Mouse (Mus musculus): Measurements from ENCODE around the gene Thrb.

Thrb gene

GRCm38 (mm10) chr14:17781921-17782320 lies 121.9 kb downstream of the Thrb start:
- no peak for DNase-seq (ENCODE audit: low spot score in 2 of 2)

- DNase-seq (ENCODE audit: low spot score in 2 of 2) = no peak
These were observed 124.2 kb downstream of the Thrb start for GRCm38 (mm10) chr14:17784207-17784806.

GRCm38 (mm10) chr14:17785370-17785769 lies 125.3 kb downstream of the Thrb start:
- DNase-seq (ENCODE audit: low spot score in 2 of 2) = no peak

- no peak for DNase-seq (ENCODE audit: low spot score in 2 of 2)
These were observed 126.2 kb downstream of the Thrb start for GRCm38 (mm10) chr14:17786249-17786648.

GRCm38 (mm10) chr14:17803934-17804602 lies 144.0 kb downstream of the Thrb start:
- DNase-seq (ENCODE audit: low spot score in 2 of 2) = no peak

- no peak for DNase-seq (ENCODE audit: low spot score in 2 of 2)
These were observed 151.0 kb downstream of the Thrb start for GRCm38 (mm10) chr14:17811051-17811450.

- no peak for DNase-seq (ENCODE audit: low spot score in 2 of 2)
These were observed 152.4 kb downstream of the Thrb start for GRCm38 (mm10) chr14:17812414-17812813.

GRCm38 (mm10) chr14:17815103-17815502 lies 155.0 kb downstream of the Thrb start:
- no peak for DNase-seq (ENCODE audit: low spot score in 2 of 2)

GRCm38 (mm10) chr14:17818086-17818485 lies 158.0 kb downstream of the Thrb start:
- no peak for DNase-seq (ENCODE audit: low spot score in 2 of 2)

GRCm38 (mm10) chr14:17822754-17823153 lies 162.7 kb downstream of the Thrb start:
- no peak for DNase-seq (ENCODE audit: low spot score in 2 of 2)

GRCm38 (mm10) chr14:17827401-17827800 lies 167.3 kb downstream of the Thrb start:
- peak in 1 of 2 experiments; percentile 7 for DNase-seq (ENCODE audit: low spot score in 2 of 2)

GRCm38 (mm10) chr14:17835738-17836137 lies 175.7 kb downstream of the Thrb start:
- DNase-seq (ENCODE audit: low spot score in 2 of 2) = no peak

GRCm38 (mm10) chr14:17836766-17837165 lies 176.7 kb downstream of the Thrb start:
- no peak for DNase-seq (ENCODE audit: low spot score in 2 of 2)

GRCm38 (mm10) chr14:17845003-17845697 lies 185.1 kb downstream of the Thrb start:
- no peak for DNase-seq (ENCODE audit: low spot score in 2 of 2)

GRCm38 (mm10) chr14:17845871-17846270 lies 185.8 kb downstream of the Thrb start:
- DNase-seq (ENCODE audit: low spot score in 2 of 2) = no peak

- no peak for DNase-seq (ENCODE audit: low spot score in 2 of 2)
These were observed 186.6 kb downstream of the Thrb start for GRCm38 (mm10) chr14:17846700-17847099.

GRCm38 (mm10) chr14:17847211-17847610 lies 187.2 kb downstream of the Thrb start:
- peak in 1 of 2 experiments; percentile 25 for DNase-seq (ENCODE audit: low spot score in 2 of 2)

- DNase-seq (ENCODE audit: low spot score in 2 of 2) = no peak
These were observed 190.3 kb downstream of the Thrb start for GRCm38 (mm10) chr14:17850355-17850754.

GRCm38 (mm10) chr14:17852236-17852635 lies 192.2 kb downstream of the Thrb start:
- no peak for DNase-seq (ENCODE audit: low spot score in 2 of 2)

GRCm38 (mm10) chr14:17859790-17860385 lies 199.8 kb downstream of the Thrb start:
- DNase-seq (ENCODE audit: low spot score in 2 of 2) = no peak

- no peak for DNase-seq (ENCODE audit: low spot score in 2 of 2)
These were observed 202.6 kb downstream of the Thrb start for GRCm38 (mm10) chr14:17862651-17863050.

- DNase-seq (ENCODE audit: low spot score in 2 of 2) = no peak
These were observed 203.8 kb downstream of the Thrb start for GRCm38 (mm10) chr14:17863701-17864320.

All from urinary bladder, postnatal 36 days (tissue).